Mouse (Mus musculus): ENCODE measurements around the gene Brcc3. TPM values are rescaled to one million over a fixed set of nuclear protein-coding genes. Genes with fewer than 3 reads are reported as not detected.

The Brcc3 gene
- polyA plus RNA-seq (2012; rRNA removed; ENCODE audit: low replicate concordance) = 3.6 and 13.6 TPM in 2 replicates

DNA sequence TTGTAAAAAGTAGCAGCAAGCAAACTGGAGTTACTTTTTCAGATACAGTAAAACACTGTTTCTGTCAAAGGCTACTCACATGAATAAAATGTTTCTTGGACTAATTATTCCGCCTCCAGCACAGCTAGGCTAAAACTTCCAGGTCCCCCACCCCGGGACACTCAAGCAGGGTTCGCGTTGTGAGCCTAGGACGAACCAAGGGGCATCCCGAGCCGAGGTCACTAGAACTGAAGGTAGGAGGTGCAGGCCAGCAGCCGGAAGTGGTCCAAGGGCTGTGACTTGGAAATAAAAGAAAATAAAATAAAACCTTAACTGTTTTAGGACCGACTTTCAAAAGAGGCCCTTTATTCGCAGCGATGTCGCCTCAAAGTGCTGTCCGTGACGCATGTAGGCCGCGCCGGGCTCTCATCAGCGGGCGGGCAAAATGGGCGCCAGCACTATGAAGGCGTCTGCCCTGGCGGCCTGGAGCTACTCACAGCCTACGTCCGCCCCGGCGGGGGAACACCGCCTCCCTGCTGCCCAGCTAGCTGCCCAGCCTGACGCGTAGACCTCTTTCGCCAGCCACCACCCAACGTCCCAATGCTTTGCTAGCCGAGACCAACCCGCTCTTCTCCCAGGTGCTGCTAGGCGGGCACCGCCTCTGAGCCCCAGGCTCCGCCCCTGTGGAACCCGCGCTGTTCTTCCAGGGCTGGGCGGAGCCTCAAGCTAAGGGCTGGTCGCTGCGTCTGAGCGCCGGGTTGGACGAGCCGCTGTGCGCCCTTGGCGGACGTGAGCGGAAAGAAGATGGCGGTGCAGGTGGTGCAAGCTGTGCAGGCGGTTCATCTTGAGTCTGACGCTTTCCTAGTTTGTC, at the start of gene Brcc3, which contains the start of the genes Cmc4 and Mtcp1:
Gene Brcc3 (plus strand): TSS at position 693 of the 850 bp plus-strand sequence.
Gene Cmc4 (minus strand): TSS at position 649 of the 850 bp plus-strand sequence.
Gene Mtcp1 (minus strand): TSS at position 653 of the 850 bp plus-strand sequence.

DNA sequence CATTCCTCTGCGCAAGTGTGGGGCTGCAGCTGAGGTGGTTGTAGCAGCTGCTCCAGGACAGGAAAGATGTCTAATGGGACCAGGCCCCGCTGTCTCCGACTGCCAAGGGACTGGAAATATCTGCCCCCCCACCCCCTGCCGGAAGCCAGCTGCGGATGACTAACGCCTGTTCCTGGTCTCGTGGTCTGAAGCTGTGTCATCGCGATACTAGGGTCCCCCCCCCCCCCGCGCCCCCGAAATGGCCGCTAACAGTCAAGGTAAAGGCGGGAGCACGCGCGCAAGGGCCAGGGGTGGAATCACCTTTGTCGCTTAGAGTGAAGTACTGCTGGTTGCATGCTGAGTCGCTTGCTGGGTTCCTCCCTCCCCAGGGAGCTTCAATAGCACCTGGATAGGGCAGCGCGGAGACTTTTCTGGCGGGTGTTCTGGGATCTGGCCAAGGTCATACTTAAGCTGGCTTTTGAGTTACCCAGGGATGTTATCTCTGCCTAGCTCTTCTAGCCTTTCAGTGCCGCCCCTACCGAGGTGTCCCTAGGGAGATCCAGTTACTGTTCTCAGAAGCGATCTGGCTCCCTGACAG, 34.1 kb upstream of the Brcc3 start, which contains the start of the genes Fundc2 and F8:
Gene Fundc2 (plus strand): TSS at position 205 of the 577 bp plus-strand sequence.
Gene F8 (minus strand): TSS at position 421 of the 577 bp plus-strand sequence.

Other genes starting within 250 kb of the Brcc3 start
- gene Fundc2, start 34.2 kb upstream of the Brcc3 start, polyA plus RNA-seq (2012; rRNA removed; ENCODE audit: low replicate concordance) = 4.8 and 26.4 TPM in 2 replicates
- 0.75 and 2.3 TPM in 2 replicates for gene F8, start 34.0 kb upstream of the Brcc3 start, polyA plus RNA-seq (2012; rRNA removed; ENCODE audit: low replicate concordance)
- gene Cmc4, start within 50 bp of the Brcc3 start, polyA plus RNA-seq (2012; rRNA removed; ENCODE audit: low replicate concordance) = 2.0 and 2.1 TPM in 2 replicates
- 3.5 and 7.1 TPM in 2 replicates for gene Mtcp1, start within 50 bp of the Brcc3 start, polyA plus RNA-seq (2012; rRNA removed; ENCODE audit: low replicate concordance)
- 0.87 and 4.0 TPM in 2 replicates for gene Vbp1, start 97.7 kb downstream of the Brcc3 start, polyA plus RNA-seq (2012; rRNA removed; ENCODE audit: low replicate concordance)
- 0.09 and 0.14 TPM in 2 replicates for gene Rab39b, start 161.6 kb downstream of the Brcc3 start, polyA plus RNA-seq (2012; rRNA removed; ENCODE audit: low replicate concordance)

All from mammary gland, adult 2 months (tissue).